Mouse (Mus musculus): ENCODE measurements around the gene Hmcn1. TPM values are rescaled to one million over a fixed set of nuclear protein-coding genes. Genes with fewer than 3 reads are reported as not detected.
A peak's percentile ranks its signal among the peaks of the same experiment; 100 is the strongest.

Hmcn1 gene
- total RNA-seq (2021) = 10 to 100 TPM; 24.6 to 25.6 TPM
- long read RNA-seq, experiment 1, partial matches to known transcripts = 3 of 3 reads
- long read RNA-seq, experiment 1, other reads (novel, unspliced or antisense) = 0 of 3 reads
- long read RNA-seq, experiment 2, partial matches to known transcripts = 4 of 4 reads
- long read RNA-seq, experiment 2, other reads (novel, unspliced or antisense) = 0 of 4 reads

GRCm38 (mm10) chr1:150993162-150994064 lies at the start of gene Hmcn1:
Gene Hmcn1, minus strand, starts transcription at chr1:150993435.
- intact Hi-C loops (cut with DNase I) = loop anchor here (2.0 to 5.0 kb wide), 3 partner anchors 15 to 76 kb away; no protein-coding TSS in a partner anchor
- DNase-seq = peak; percentile 76 to 80

GRCm38 (mm10) chr1:151040945-151041649 lies 47.9 kb upstream of the Hmcn1 start:
- DNase-seq = peak in 1 of 2 experiments; percentile 18
- intact Hi-C loops (cut with DNase I) = no loop called here

- intact Hi-C loops (cut with DNase I) = no loop called here
- DNase-seq = no peak
Measured at GRCm38 (mm10) chr1:151040290-151040689, 47.1 kb upstream of the Hmcn1 start.

GRCm38 (mm10) chr1:151039189-151039588 lies 46.0 kb upstream of the Hmcn1 start:
- DNase-seq = no peak
- intact Hi-C loops (cut with DNase I) = loop anchor here (2.0 to 5.0 kb wide), 3 partner anchors 24 to 348 kb away; no protein-coding TSS in a partner anchor

- intact Hi-C loops (cut with DNase I) = loop anchor here (2.0 to 5.0 kb wide), 3 partner anchors 24 to 349 kb away; no protein-coding TSS in a partner anchor
- no peak for DNase-seq
Measured at GRCm38 (mm10) chr1:151038566-151038965, 45.3 kb upstream of the Hmcn1 start.

GRCm38 (mm10) chr1:151036405-151036985 lies 43.3 kb upstream of the Hmcn1 start:
- intact Hi-C loops (cut with DNase I) = loop anchor here (5.0 kb wide), 2 partner anchors 316 to 351 kb away; no protein-coding TSS in a partner anchor
- DNase-seq = peak in 1 of 2 experiments; percentile 30

- intact Hi-C loops (cut with DNase I) = loop anchor here (2.0 to 5.0 kb wide), 3 partner anchors 43 to 352 kb away; no protein-coding TSS in a partner anchor
- no peak for DNase-seq
Measured at GRCm38 (mm10) chr1:151035766-151036165, 42.5 kb upstream of the Hmcn1 start.

- DNase-seq = peak; percentile 73 to 79
- intact Hi-C loops (cut with DNase I) = loop anchor here (2.0 to 5.0 kb wide), 3 partner anchors 44 to 352 kb away; no protein-coding TSS in a partner anchor
Measured at GRCm38 (mm10) chr1:151034993-151035592, 41.9 kb upstream of the Hmcn1 start.

GRCm38 (mm10) chr1:151033291-151033690 lies 40.1 kb upstream of the Hmcn1 start:
- DNase-seq = no peak
- intact Hi-C loops (cut with DNase I) = no loop called here

- DNase-seq = no peak
- intact Hi-C loops (cut with DNase I) = no loop called here
Measured at GRCm38 (mm10) chr1:151031581-151031980, 38.3 kb upstream of the Hmcn1 start.

GRCm38 (mm10) chr1:151031086-151031485 lies 37.9 kb upstream of the Hmcn1 start:
- intact Hi-C loops (cut with DNase I) = no loop called here
- DNase-seq = no peak

GRCm38 (mm10) chr1:151025049-151025773 lies 32.0 kb upstream of the Hmcn1 start:
- DNase-seq = no peak
- intact Hi-C loops (cut with DNase I) = no loop called here

GRCm38 (mm10) chr1:151019273-151019890 lies 26.1 kb upstream of the Hmcn1 start:
- intact Hi-C loops (cut with DNase I) = no loop called here
- DNase-seq = no peak

GRCm38 (mm10) chr1:151011056-151011455 lies 17.8 kb upstream of the Hmcn1 start:
- peak; percentile 76 to 82 for DNase-seq
- intact Hi-C loops (cut with DNase I) = loop anchor here (2.0 kb wide), 1 partner anchor 470 kb away; no protein-coding TSS in a partner anchor

GRCm38 (mm10) chr1:151009115-151009797 lies 16.0 kb upstream of the Hmcn1 start:
- peak; percentile 51 to 80 for DNase-seq
- intact Hi-C loops (cut with DNase I) = loop anchor here (2.0 to 5.0 kb wide), 3 partner anchors 88 to 228 kb away; no protein-coding TSS in a partner anchor

- intact Hi-C loops (cut with DNase I) = loop anchor here (2.0 to 5.0 kb wide), 3 partner anchors 87 to 227 kb away; no protein-coding TSS in a partner anchor
- DNase-seq = no peak
Measured at GRCm38 (mm10) chr1:151007747-151008146, 14.5 kb upstream of the Hmcn1 start.

- no peak for DNase-seq
- intact Hi-C loops (cut with DNase I) = no loop called here
Measured at GRCm38 (mm10) chr1:151004007-151004406, 10.8 kb upstream of the Hmcn1 start.

Measured in heart, postnatal 14 days (tissue).